Mouse (Mus musculus): Measurements from ENCODE around the gene E130309D02Rik.

The E130309D02Rik gene

GRCm38 (mm10) chr5:143268985-143269362 is 46.2 kb downstream of the E130309D02Rik start:
- no peak for DNase-seq (ENCODE audit: low read depth, low spot score)

DNA sequence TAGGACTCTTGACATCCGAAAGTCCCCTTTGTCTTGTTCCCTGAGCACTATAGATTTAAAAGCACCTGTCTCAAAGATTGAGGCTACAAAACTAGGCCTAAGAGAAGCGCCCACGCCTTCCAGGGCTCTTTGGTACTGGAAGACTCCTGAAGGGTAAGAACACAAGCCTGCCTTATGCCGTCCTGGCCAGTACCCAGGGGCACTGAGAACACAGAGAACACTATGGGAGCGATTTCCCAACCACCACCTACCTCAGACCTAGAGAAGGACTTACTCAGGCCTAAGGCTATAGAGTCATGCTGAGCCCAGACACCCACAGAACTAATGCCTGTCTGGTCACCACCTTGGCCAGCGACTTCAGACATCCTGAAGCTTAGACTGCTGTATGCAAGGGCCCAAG is 48.4 kb downstream of the E130309D02Rik start:
- DNase-seq (ENCODE audit: low read depth, low spot score), result no peak

DNA sequence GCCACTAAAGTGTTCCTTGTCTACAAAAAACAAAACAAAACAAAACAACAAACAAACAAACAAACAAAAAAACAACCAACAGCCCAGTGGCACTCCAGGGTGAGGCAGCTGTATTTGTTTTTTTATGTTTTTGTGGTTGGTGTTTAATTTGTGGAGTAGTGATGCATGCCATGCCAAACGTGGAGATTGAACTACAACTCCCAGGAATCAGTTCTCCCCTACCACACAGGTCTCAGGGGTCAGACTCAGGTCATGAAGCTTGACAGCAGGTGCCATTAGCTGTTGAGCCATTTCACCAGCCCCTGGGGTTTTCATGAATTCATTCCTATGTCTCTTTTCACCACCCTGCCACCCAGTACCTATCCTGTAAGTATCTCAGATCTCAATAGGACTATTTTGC is 49.8 kb downstream of the E130309D02Rik start:
- no peak for DNase-seq (ENCODE audit: low read depth, low spot score)

- no peak for DNase-seq (ENCODE audit: low read depth, low spot score)
These were observed 50.5 kb downstream of the E130309D02Rik start for GRCm38 (mm10) chr5:143264689-143265088.

DNA sequence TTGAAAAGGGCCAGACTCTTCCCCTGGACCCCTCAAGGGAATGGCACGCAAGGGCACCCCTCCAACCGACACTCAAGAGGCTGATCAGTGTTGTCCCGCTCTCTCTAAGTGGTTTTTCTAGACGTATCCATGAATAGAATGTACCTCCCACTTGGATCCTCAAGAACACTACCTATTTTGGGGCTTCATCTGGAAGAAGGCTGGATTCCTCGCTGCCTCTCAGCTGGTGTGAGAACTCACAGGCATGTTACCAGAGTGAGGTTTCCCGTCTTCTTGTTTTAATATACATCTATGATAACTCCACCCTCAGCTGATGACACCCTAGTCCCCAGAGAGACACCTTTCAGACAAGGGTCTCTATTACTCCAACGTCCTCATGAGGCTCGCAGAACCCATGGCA is 53.5 kb downstream of the E130309D02Rik start:
- no peak for DNase-seq (ENCODE audit: low read depth, low spot score)

DNA sequence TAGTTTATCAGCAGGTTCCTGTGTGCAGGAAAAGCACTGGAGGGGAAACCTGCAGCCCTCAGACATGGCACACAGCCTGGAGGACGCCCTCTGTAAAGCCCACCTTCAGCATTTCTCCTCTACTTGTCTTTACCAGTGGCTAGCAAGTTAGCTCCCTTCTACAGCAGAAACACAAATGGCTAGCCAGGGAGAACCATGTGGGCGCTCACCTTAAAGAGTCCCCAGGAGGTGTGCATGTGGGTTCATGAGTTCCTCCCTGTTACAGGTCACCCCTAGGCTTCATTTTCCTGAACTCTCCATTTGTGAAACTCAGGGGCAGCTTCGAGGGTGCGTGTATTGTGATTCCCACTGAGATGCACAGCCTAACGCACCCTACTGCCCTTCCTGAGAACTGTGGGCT is 59.4 kb downstream of the E130309D02Rik start:
- DNase-seq (ENCODE audit: low read depth, low spot score), result no peak

GRCm38 (mm10) chr5:143255131-143255519 is 60.0 kb downstream of the E130309D02Rik start:
- DNase-seq (ENCODE audit: low read depth, low spot score), result no peak

DNA sequence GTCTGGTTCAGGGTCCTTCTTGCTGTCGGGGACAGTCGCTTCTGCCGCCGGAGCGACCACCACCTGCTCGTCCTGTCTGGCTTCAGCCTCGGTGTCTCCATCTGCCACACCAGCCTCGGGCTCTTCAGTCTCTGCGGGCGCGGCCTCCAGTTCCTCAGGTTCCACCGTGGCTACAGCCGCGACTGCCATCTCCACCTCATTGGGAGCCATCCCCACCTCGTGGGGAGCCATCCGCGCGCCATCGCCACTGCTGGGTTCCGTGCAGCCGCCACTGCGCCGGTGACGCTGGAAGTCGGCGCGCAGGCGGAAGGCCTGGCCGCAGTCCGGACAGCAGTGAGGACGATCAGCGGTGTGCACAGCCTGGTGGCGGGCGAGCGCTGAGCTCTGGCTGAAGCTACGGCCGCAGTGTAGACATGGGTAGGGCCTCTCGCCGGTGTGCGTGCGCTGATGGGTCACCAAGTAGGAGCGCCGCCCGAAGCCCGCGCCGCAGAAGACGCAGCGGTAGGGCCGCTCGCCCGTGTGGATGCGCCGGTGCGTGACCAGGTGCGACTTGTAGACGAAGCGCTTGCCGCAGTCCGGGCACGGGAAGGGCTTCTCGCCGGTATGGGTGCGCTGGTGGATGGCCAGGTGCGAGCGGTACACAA is 60.6 kb downstream of the E130309D02Rik start:
- DNase-seq (ENCODE audit: low read depth, low spot score), result no peak

- no peak for DNase-seq (ENCODE audit: low read depth, low spot score)
These were observed 61.2 kb downstream of the E130309D02Rik start for GRCm38 (mm10) chr5:143253881-143254486.

DNA sequence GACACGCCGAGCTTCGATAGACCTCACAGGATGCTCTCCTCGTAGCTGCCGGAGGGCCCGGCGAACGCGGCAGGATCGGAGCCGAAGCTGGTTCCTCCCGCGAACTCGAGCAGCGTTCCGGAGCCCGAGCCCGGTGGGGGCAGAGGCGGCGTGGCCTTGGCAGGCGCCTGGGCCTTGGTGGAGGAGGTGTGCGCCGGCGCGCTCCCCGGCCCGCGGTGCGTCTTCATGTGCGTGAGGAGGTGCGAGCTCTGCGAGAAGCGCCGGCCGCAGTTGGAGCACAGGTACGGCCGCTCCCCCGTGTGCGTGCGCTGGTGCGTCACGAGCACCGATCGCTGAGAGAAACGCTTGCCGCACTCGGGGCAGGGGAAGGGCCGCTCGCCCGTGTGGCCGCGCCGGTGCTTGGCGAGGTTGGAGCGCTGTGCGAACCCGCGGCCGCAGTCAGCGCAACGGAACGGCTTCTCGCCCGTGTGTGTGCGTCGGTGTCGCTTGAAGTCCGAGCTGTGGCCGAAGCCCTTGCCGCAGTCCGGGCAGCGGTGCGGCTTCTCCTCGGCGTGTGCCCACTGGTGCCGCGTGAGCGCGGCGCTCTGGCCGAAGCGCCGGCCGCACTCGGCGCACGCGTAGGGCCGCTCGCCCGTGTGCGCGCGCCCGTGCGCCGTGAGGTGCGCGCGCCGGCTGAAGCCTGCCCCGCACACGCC is 61.8 kb downstream of the E130309D02Rik start:
- DNase-seq (ENCODE audit: low read depth, low spot score), result no peak

DNA sequence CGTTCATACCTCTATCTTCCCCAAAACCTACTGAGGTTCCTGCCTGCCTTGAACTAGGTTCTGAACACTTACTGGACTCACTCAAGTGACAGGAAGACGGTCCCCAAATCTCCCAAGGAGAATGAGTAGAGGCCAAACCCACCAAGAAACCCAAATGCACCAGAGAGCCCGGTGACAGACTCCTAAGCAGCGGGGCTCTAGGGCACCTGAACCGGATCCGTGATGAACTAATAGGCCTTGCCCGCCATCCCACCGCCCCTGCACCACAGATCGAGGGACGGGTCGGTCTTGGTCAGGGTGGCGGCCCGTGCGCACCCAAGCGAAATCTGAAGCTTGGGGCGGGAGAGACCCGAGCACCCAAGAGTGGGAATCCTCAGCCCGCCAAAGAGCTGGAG is 62.4 kb downstream of the E130309D02Rik start:
- no peak for DNase-seq (ENCODE audit: low read depth, low spot score)

DNA sequence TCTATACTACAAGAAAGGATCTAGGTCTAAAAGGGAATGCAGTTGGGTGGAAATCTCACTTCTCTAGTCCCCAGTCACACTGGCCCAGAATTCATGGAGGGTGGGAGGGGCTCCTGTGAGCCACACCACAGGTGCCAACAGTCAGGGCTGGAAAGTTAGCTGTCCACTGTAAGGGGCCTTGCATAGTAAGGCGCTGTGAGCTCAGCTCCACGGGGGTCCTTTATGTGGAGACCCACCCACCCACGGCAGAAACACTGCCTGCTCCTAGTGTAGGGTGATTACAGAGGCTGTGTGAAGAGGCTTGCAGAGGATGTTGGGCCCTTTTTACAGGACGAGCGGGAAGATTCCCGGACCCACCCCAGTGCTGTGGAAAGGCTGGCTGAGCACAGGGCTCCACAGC is 63.1 kb downstream of the E130309D02Rik start:
- no peak for DNase-seq (ENCODE audit: low read depth, low spot score)

Measured in brain, embryonic 18.5 days (tissue).